Mouse (Mus musculus) embryonic stem cell, embryonic (primary cell): ENCODE results near the gene Gm20683.

Source experiments
- CTCF ChIA-PET, 4 experiments: fragments of 300-600 bp in 2 of 4; fragments of 350-600 bp in 2 of 4; sonication (Branson Sonifier 250); formaldehyde crosslinking; loops; one replicate each; lab custom pipeline; 2022; ENCODE audit warnings: inconsistent platforms in 2 of 4; lab: Charles Lee
- POLR2A ChIA-PET, 4 experiments: fragments of 300-600 bp in 2 of 4; fragments of 350-600 bp in 2 of 4; sonication (Branson Sonifier 250); formaldehyde crosslinking; loops; one replicate each; lab custom pipeline; 2022; ENCODE audit warnings: antibody characterized with exemption in 4 of 4, inconsistent platforms in 1 of 4; lab: Charles Lee

The Gm20683 gene

GRCm38 (mm10) chr17:25838904-25839303 is 2.7 kb downstream of the Gm20683 start:
- ChIA-PET CTCF (no interaction called here), POLR2A (interaction anchor here in 2 of 4 experiments (1.1 to 2.0 kb wide), 5 partner anchors 9 to 116 kb away, joined by 3 to 5 read pairs (median 5); partner anchors contain the start of gene Mcrip2 (in 2 of the 2))

- CTCF ChIA-PET, result interaction anchor here in 1 of 4 experiments (0.6 to 1.5 kb wide), 3 partner anchors 36 to 363 kb away, joined by 4 to 5 read pairs (median 4); no protein-coding TSS in a partner anchor
- POLR2A ChIA-PET, result interaction anchor here in 2 of 4 experiments (0.6 to 2.6 kb wide), 18 partner anchors 8 to 433 kb away, joined by 3 to 11 read pairs (median 6); partner anchors contain the start of genes Jmjd8 (in 2 of the 2), Mcrip2 (in 2 of the 2), Wdr24 (in 2 of the 2) and Chtf18 (in 1 of the 2)
Observed at GRCm38 (mm10) chr17:25837533-25837932, 4.0 kb downstream of the Gm20683 start.

GRCm38 (mm10) chr17:25837076-25837410 is 4.5 kb downstream of the Gm20683 start, which contains the start of gene Rhbdl1:
TSS of gene Rhbdl1 (minus strand) at chr17:25837295.
- ChIA-PET POLR2A (interaction anchor here (0.6 to 2.6 kb wide), 30 partner anchors 7 to 433 kb away, joined by 3 to 11 read pairs (median 3); partner anchors contain the start of genes Jmjd8 (in 3 of the 4), Mcrip2 (in 3 of the 4), Wdr24 (in 2 of the 4) and Chtf18 (in 1 of the 4)), CTCF (interaction anchor here in 1 of 4 experiments (0.6 to 1.5 kb wide), 4 partner anchors 36 to 362 kb away, joined by 4 to 5 read pairs (median 4); no protein-coding TSS in a partner anchor)

- POLR2A ChIA-PET, result interaction anchor here (0.5 to 2.6 kb wide), 35 partner anchors 8 to 1494 kb away, joined by 3 to 11 read pairs (median 3); partner anchors contain the start of genes Jmjd8 (in 3 of the 4), Mcrip2 (in 3 of the 4), Wdr24 (in 2 of the 4) and AC134908.4 (in 1 of the 4)
- CTCF ChIA-PET, result interaction anchor here in 2 of 4 experiments (0.7 to 1.5 kb wide), 5 partner anchors 35 to 362 kb away, joined by 3 to 5 read pairs (median 4); no protein-coding TSS in a partner anchor
Observed at GRCm38 (mm10) chr17:25836397-25837075, 5.0 kb downstream of the Gm20683 start.

- ChIA-PET CTCF (interaction anchor here in 2 of 4 experiments (0.7 to 1.4 kb wide), 3 partner anchors 38 to 59 kb away, joined by 3 to 5 read pairs (median 4); no protein-coding TSS in a partner anchor), POLR2A (interaction anchor here in 3 of 4 experiments (0.5 to 9.2 kb wide), 21 partner anchors 9 to 1493 kb away, joined by 3 to 114 read pairs (median 4); partner anchors contain the start of genes Mcrip2 (in 3 of the 3), Rhot2 (in 2 of the 3), AC134908.4 (in 1 of the 3) and Chtf18 (in 1 of the 3))
Observed at GRCm38 (mm10) chr17:25835816-25836215, 5.7 kb downstream of the Gm20683 start.

- CTCF ChIA-PET, result interaction anchor here in 1 of 4 experiments (1.2 kb wide), 1 partner anchor 34 kb away, joined by 3 read pairs; no protein-coding TSS in a partner anchor
- POLR2A ChIA-PET, result interaction anchor here in 2 of 4 experiments (2.5 to 9.2 kb wide), 7 partner anchors 9 to 32 kb away, joined by 6 to 114 read pairs (median 44); partner anchors contain the start of genes Rhot2 (in 2 of the 2), Gm20683 (in 1 of the 2), Mcrip2 (in 1 of the 2) and Wdr24 (in 1 of the 2)
Observed at GRCm38 (mm10) chr17:25835301-25835700, 6.3 kb downstream of the Gm20683 start.

GRCm38 (mm10) chr17:25834595-25835222 is 6.9 kb downstream of the Gm20683 start:
- ChIA-PET CTCF (interaction anchor here in 1 of 4 experiments (1.2 to 1.4 kb wide), 2 partner anchors 34 to 111 kb away, joined by 3 read pairs; no protein-coding TSS in a partner anchor), POLR2A (interaction anchor here in 2 of 4 experiments (0.7 to 9.2 kb wide), 16 partner anchors 10 to 398 kb away, joined by 3 to 114 read pairs (median 19); partner anchors contain the start of genes Mcrip2 (in 2 of the 2), Rhot2 (in 2 of the 2), Wdr24 (in 2 of the 2) and Gm20683 (in 1 of the 2))

- ChIA-PET POLR2A (interaction anchor here in 3 of 4 experiments (0.7 to 9.2 kb wide), 60 partner anchors 8 to 1098 kb away, joined by 3 to 114 read pairs (median 8); partner anchors contain the start of genes Mcrip2 (in 3 of the 3), Rhot2 (in 3 of the 3), Wdr24 (in 3 of the 3) and Wdr90 (in 3 of the 3)), CTCF (interaction anchor here in 3 of 4 experiments (1.0 to 2.1 kb wide), 7 partner anchors 10 to 266 kb away, joined by 3 to 7 read pairs (median 5); partner anchors contain the start of gene Rhot2 (in 2 of the 3))
Observed at GRCm38 (mm10) chr17:25833961-25834594, 7.5 kb downstream of the Gm20683 start.

- POLR2A ChIA-PET, result interaction anchor here (0.5 to 9.2 kb wide), 128 partner anchors 8 to 1354 kb away, joined by 3 to 114 read pairs (median 5); partner anchors contain the start of genes Chtf18 (in 4 of the 4), Rpusd1 (in 4 of the 4), Gm20683 (in 3 of the 4) and Mcrip2 (in 3 of the 4)
- CTCF ChIA-PET, result interaction anchor here (0.6 to 2.1 kb wide), 24 partner anchors 9 to 410 kb away, joined by 3 to 11 read pairs (median 4); partner anchors contain the start of genes Rhot2 (in 3 of the 4), Wdr24 (in 2 of the 4), Chtf18 (in 1 of the 4) and Fam234a (in 1 of the 4)
Observed at GRCm38 (mm10) chr17:25833291-25833663, 8.3 kb downstream of the Gm20683 start, which contains the start of gene Stub1. TSS of gene Stub1 (minus strand) at chr17:25833404.

- CTCF ChIA-PET, result interaction anchor here (0.6 to 2.1 kb wide), 27 partner anchors 9 to 885 kb away, joined by 3 to 11 read pairs (median 4); partner anchors contain the start of genes Rhot2 (in 3 of the 4), Wdr24 (in 2 of the 4), Chtf18 (in 1 of the 4) and Fam234a (in 1 of the 4)
- POLR2A ChIA-PET, result interaction anchor here (0.5 to 9.2 kb wide), 142 partner anchors 9 to 1354 kb away, joined by 3 to 114 read pairs (median 5); partner anchors contain the start of genes Chtf18 (in 4 of the 4), Rpusd1 (in 4 of the 4), Gm20683 (in 3 of the 4) and Mcrip2 (in 3 of the 4)
Observed at GRCm38 (mm10) chr17:25832436-25833290, 8.9 kb downstream of the Gm20683 start.

- ChIA-PET CTCF (interaction anchor here (0.6 to 2.1 kb wide), 10 partner anchors 8 to 437 kb away, joined by 3 to 11 read pairs (median 5); partner anchors contain the start of genes Chtf18 (in 1 of the 4), Narfl (in 1 of the 4), Rpusd1 (in 1 of the 4) and Wdr24 (in 1 of the 4)), POLR2A (interaction anchor here (0.5 to 9.2 kb wide), 55 partner anchors 8 to 1304 kb away, joined by 3 to 114 read pairs (median 8); partner anchors contain the start of genes Gm20683 (in 3 of the 4), Wdr24 (in 3 of the 4), Chtf18 (in 2 of the 4) and Fbxl16 (in 2 of the 4))
Observed at GRCm38 (mm10) chr17:25831451-25832281, 9.9 kb downstream of the Gm20683 start.

GRCm38 (mm10) chr17:25830806-25831431 is 10.6 kb downstream of the Gm20683 start:
- CTCF ChIA-PET, result interaction anchor here in 1 of 4 experiments (1.2 kb wide), 1 partner anchor 179 kb away, joined by 4 read pairs; no protein-coding TSS in a partner anchor
- POLR2A ChIA-PET, result interaction anchor here (0.5 to 9.2 kb wide), 15 partner anchors 7 to 1108 kb away, joined by 3 to 114 read pairs (median 22); partner anchors contain the start of genes Gm20683 (in 3 of the 4), Rhot2 (in 2 of the 4), AC134908.4 (in 1 of the 4) and Chtf18 (in 1 of the 4)

- ChIA-PET POLR2A (interaction anchor here in 3 of 4 experiments (0.6 to 9.2 kb wide), 15 partner anchors 11 to 103 kb away, joined by 3 to 114 read pairs (median 7); partner anchors contain the start of genes Gm20683 (in 2 of the 3), Rhot2 (in 2 of the 3), Chtf18 (in 1 of the 3) and Haghl (in 1 of the 3)), CTCF (interaction anchor here in 1 of 4 experiments (1.2 kb wide), 1 partner anchor 179 kb away, joined by 4 read pairs; no protein-coding TSS in a partner anchor)
Observed at GRCm38 (mm10) chr17:25830200-25830753, 11.3 kb downstream of the Gm20683 start.
